Mouse (Mus musculus): ENCODE data around the gene Hba-x. TPM values are rescaled to one million over a fixed set of nuclear protein-coding genes. Genes with fewer than 3 reads are reported as not detected.

Gene Hba-x
- total and polyA plus RNA-seq, 3 experiments: not detected

Other genes starting within 250 kb of the Hba-x start
- gene Il9r, start 76.1 kb upstream of the Hba-x start, total RNA-seq (2021): under 1 TPM; 0.26 to 0.31 TPM
- 0.69 TPM in 1 of 2 replicates, not detected in the other for gene Il9r, start 76.1 kb upstream of the Hba-x start, polyA plus RNA-seq (2012; rRNA removed)
- 10 to 100 TPM in 1 of 2 experiments, 1 to 10 TPM in 1; 9.8 to 15.5 TPM for gene Snrnp25, start 71.0 kb upstream of the Hba-x start, total RNA-seq (2021)
- gene Snrnp25, start 71.0 kb upstream of the Hba-x start, polyA plus RNA-seq (2012; rRNA removed): 7.2 and 7.8 TPM in 2 replicates
- 10 to 100 TPM; 28.0 to 28.6 TPM for gene Rhbdf1, start 54.1 kb upstream of the Hba-x start, total RNA-seq (2021)
- 137 and 151 TPM in 2 replicates for gene Rhbdf1, start 54.1 kb upstream of the Hba-x start, polyA plus RNA-seq (2012; rRNA removed)
- 10 to 100 TPM; 17.1 to 19.6 TPM for gene Mpg, start 49.9 kb upstream of the Hba-x start, total RNA-seq (2021)
- gene Mpg, start 49.9 kb upstream of the Hba-x start, polyA plus RNA-seq (2012; rRNA removed): 17.1 and 21.1 TPM in 2 replicates
- 10 to 100 TPM; 58.6 to 68.2 TPM for gene Nprl3, start 8.7 kb upstream of the Hba-x start, total RNA-seq (2021)
- gene Nprl3, start 8.7 kb upstream of the Hba-x start, polyA plus RNA-seq (2012; rRNA removed): 176 and 201 TPM in 2 replicates
- gene Hba-a1, start 7.1 kb downstream of the Hba-x start, total RNA-seq (2021): 1,000 to 10,000 TPM; 2,365 to 2,621 TPM
- 1,833 and 2,428 TPM in 2 replicates for gene Hba-a1, start 7.1 kb downstream of the Hba-x start, polyA plus RNA-seq (2012; rRNA removed)
- gene Hbq1b, start 10.6 kb downstream of the Hba-x start, total RNA-seq (2021): under 1 TPM in 1 of 2 experiments, not detected in 1; 0.75 TPM
- gene Hbq1b, start 10.6 kb downstream of the Hba-x start, polyA plus RNA-seq (2012; rRNA removed): 0.36 TPM in 1 of 2 replicates, not detected in the other
- 1,000 to 10,000 TPM; 1,707 to 1,770 TPM for gene Hba-a2, start 20.1 kb downstream of the Hba-x start, total RNA-seq (2021)
- gene Hba-a2, start 20.1 kb downstream of the Hba-x start, polyA plus RNA-seq (2012; rRNA removed): 1,248 and 1,571 TPM in 2 replicates
- gene Hbq1a, start 23.7 kb downstream of the Hba-x start, total RNA-seq (2021): not detected
- gene Hbq1a, start 23.7 kb downstream of the Hba-x start, polyA plus RNA-seq (2012; rRNA removed): not detected in 2 replicates
- gene Sh3pxd2b, start 71.4 kb downstream of the Hba-x start, total RNA-seq (2021): 1 to 10 TPM; 5.2 to 7.4 TPM
- 3.0 and 3.4 TPM in 2 replicates for gene Sh3pxd2b, start 71.4 kb downstream of the Hba-x start, polyA plus RNA-seq (2012; rRNA removed)
- gene Ubtd2, start 179.0 kb downstream of the Hba-x start, total RNA-seq (2021): 10 to 100 TPM; 12.2 to 14.4 TPM
- gene Ubtd2, start 179.0 kb downstream of the Hba-x start, polyA plus RNA-seq (2012; rRNA removed): 4.7 and 4.9 TPM in 2 replicates

All from adrenal gland, adult 2 months (tissue).